Mouse (Mus musculus) spleen, adult 2 months (tissue): Measurements from ENCODE around the gene Chit1.

Source experiments
- CTCF ChIP-seq: fragments of 200-500 bp; IDR thresholded peaks from 2 replicates; pipeline ENCODE4 v1.5.1; 2011; ENCODE audit warnings: mild to moderate bottlenecking, inconsistent platforms; ENCODE audit not compliant: insufficient read depth, insufficient read length, insufficient replicate concordance; ENCODE audit errors: extremely low read depth
- POLR2A ChIP-seq: fragments of 200-500 bp; IDR thresholded peaks from 2 replicates; pipeline ENCODE4 v1.6.1; 2011; ENCODE audit warnings: low read depth, low read length, inconsistent platforms

- TF ChIP-seq POLR2A = no peak
- no peak for TF ChIP-seq CTCF
Measured at GRCm38 (mm10) chr1:134161399-134161798, 50.4 kb downstream of the Chit1 start.
